Mouse (Mus musculus): ENCODE measurements around the gene Gm8922.
"Not testable (repeated sequence)": the region's sequence is repeated elsewhere in the genome, so short reads cannot be mapped to it uniquely, and the experiment has no call there.

Gene Gm8922

DNA sequence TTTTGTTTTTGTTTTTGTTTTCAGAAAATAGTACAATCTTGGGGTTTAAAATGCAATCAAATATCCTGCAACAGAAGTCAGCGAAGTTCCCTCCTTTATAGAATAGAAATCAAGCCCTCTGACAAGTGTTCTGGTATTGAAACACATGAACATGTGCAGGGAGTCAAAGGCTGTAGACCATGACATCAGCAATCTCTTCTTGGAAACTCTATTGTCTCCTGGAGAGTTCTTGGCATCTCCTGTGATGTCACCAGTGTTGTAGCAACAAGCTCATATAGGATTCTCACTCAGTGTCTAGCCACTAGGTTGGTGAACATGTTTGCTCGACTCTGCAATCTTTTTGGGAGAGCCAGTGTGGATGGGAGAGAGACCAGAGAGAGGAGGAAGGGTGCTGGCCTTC, at the start of gene Gm8922:
Gm8922 (plus strand) TSS at position 301 of the 400 bp plus-strand sequence.
- in situ Hi-C loops (cut with MboI; ENCODE audit: low pct_unique_long_range_greater_than_20kb in 1 of 2, low sequenced_read_pairs in 2 of 2, unreplicated experiment in 1 of 2), result not testable (repeated sequence)

Data from mouse embryonic stem cell (cell line).